Mouse (Mus musculus) cerebral cortex, adult 2 months (tissue): Measurements from ENCODE around the gene Cyp27b1.

Experiments used
- WGBS: fragments of 180-500 bp; shearing (Covaris S2); methylation state at CpG from one replicate; pipeline ENCODE4 v1.1.7; 2018; 5-methylcytosine and 5-hydroxymethylcytosine counted together

Gene Cyp27b1

DNA sequence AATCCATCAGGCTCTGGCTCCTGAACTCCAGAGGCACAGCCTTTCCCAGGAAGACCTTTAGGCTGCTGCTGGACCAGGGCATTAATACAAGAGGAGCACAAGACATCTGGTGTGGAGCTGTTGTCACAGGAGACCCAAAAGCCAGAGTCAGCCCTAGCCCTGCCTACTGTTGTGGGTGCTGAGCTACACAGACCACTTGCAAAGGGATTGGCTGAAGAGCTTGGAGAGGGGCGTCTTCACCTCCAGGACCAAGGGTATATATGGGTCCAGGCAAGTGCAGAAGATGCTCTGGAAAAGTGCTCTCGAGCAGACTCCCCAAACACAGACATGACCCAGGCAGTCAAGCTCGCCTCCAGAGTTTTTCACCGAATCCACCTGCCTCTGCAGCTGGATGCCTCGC, at the start of gene Cyp27b1:
TSS of gene Cyp27b1 (plus strand) at position 297 of the 400 bp plus-strand sequence.
- WGBS = 40% methylated on average over 5 of the region's 5 CpGs

DNA sequence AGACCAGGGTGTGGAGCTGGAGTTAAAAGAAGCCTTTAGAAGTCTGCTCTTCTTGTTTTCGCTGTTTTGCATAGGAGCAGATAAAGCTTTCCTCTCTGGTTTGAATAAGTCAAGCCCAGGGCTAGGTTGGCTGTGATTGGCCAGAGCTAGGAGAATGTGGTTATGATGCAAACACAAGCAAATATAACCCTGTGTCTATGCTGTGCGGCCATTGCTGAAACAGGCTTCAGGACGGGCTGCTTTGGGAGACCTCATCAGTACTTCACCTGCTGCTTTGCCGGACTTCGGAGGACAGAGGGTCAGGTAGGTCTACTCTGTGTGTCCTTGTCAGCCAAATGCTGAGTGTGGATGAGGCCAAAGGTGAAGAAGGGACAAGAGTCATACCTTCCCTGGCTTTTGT, 47.5 kb upstream of the Cyp27b1 start, which contains the start of gene Avil:
TSS of gene Avil (plus strand) at position 181 of the 400 bp plus-strand sequence.
- WGBS = 82% methylated on average over 5 of the region's 5 CpGs

DNA sequence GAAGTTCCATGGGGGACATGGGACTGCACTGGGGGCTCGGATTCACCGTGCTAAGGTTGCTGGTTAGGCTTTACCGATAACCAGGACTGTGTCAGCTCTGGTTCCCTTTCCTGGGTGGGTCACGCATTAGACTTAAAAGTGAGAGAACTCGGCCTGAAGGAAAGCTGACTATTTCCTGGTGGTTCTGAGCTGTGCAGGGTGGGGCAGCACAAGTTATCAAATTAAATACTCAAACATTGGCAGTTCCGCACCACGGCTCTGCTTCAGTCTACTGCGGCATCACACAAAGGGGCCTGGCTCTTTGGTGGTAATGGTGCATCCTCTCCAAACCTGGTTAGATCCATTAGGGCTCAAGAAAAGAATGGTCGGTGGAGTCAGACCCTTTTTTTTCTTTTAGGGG, 46.8 kb upstream of the Cyp27b1 start:
- 81% methylated on average over 9 of the region's 9 CpGs for WGBS

DNA sequence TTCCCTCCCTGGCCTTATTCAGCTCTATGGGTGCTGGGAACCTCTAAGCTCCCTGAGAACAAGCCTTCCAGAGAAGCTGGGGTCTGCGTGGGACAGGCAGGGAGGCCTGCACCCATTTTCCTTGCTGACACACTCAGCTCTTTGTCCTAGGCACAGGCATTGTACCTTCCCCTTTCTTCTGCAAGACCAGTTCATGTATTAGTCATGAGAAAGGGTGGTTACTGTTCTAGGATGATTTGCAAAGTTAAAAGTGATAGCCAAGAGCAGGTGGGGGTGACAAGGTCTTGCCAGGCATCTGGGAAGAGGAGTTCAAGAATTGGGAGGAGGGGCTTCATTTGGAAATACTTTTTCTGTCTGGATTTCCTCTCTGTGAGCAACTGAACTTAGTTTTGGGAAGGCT, 46.0 kb upstream of the Cyp27b1 start:
- 67% methylated on average over 1 of the region's 1 CpGs for WGBS

DNA sequence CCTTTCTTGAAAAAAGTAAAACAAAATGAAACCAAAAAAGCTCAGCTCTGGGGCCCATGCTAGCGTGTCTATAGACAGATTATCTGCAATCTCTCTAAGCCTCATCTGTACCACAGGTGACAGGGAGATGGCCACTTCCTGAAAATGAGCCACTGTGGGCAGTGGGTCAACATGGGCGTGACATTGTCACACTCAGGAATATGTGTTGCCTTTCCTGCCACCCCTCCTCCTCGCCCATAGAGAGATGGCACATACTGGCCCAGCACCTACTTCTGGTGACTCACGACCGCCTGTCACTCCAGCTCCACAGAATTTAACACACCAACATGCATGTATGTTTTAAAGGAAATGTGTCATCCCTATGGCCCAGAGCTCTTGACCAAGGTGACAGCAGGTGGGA, 45.3 kb upstream of the Cyp27b1 start:
- WGBS = 89% methylated on average over 5 of the region's 5 CpGs

DNA sequence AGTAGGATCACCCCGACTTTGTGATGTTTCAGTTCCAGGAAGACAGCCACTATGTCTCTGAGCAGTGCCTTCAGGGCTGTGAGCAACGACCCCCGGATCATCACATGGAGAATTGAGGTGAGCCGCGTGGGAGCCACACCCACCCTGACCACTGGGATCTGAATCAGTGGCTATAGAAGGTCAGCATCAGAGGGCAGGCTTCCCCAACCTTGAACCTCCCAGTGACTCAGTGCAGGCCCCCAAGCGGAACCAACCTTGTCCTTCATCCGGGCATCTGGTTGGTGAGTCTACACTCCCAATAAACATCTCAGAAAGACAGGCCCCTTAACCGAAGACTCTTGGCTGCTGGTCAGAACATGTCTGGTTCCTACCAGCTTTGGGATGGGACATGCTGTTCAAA, 44.7 kb upstream of the Cyp27b1 start:
- 87% methylated on average over 8 of the region's 8 CpGs for whole genome bisulfite sequencing

DNA sequence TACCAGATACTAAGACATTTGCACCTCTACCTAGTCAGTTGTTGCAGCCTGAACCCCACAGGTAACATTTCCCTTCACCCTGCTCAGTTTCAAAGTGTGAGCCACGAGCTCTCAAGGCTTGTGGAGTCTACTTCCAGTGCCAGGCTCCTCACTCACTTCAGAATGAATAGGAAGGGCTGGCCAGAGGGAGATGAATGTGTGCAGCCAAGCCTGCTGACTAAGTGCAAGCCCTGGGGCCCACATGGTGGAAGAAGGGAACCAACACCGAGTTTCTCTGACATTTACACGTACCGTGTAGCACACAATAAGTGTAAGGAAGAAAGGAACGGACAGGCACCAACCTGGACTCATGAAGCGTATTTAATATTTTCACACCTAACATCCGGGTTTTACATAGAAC, 44.2 kb upstream of the Cyp27b1 start:
- WGBS = 72% methylated on average over 7 of the region's 7 CpGs

DNA sequence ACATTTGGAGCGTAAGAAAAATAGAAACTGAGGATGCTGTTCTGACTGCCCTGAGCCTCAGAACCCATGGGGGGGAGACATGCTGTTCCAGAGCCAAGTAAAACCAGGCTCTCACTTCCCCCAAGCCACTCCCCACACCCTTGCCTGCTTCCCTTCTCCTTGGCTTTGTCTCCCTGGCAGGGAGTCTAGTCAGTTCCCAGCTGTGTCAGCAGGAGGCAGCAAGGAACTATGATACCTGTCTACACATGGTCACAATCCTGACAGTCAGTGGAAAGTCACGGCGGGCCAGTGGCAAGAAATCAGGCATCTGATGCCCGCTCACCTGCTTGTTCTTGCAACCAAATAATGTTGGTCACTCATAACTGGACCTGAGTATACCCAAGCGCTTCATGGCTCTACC, 31.6 kb upstream of the Cyp27b1 start:
- WGBS = 69% methylated on average over 5 of the region's 5 CpGs

DNA sequence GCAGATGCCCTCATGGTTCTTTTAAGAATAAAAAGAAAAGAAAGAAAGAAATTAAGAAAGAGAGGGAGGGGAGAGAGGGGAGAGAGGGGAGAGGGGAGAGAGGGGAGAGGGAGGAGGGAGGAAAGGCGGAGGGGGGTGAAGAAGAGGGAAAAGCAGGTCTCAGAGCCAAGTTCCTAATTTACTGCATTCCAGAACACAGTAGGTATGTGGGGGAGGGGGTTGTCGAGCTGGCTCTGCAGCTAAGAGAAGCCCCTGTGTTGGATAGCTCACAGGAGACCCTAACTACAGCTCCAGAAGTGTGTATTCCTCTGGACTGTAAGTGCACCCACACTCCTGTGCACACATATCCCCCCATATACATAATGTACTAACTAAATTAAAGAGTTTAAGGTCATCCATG, 31.0 kb upstream of the Cyp27b1 start:
- 36% methylated on average over 2 of the region's 2 CpGs for WGBS

DNA sequence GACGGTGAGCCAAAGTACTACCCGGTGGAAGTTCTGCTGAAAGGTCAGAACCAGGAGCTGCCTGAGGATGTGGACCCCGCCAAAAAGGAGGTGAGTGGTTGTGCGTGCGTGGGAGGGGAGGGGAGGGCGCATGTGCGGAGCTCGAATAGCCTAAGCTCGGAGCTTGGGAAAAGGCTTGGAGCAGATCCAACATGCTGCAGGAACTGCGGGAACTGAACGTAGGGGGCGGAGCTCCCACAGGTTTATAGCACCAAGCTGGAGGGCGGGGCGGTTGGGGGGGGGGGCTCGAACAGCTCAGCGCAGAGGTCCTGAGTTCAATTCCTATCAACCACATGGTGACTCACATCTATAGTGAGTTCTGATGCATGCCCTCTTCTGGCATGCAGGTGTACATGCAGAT, 29.6 kb upstream of the Cyp27b1 start:
- 68% methylated on average over 16 of the region's 16 CpGs for WGBS

DNA sequence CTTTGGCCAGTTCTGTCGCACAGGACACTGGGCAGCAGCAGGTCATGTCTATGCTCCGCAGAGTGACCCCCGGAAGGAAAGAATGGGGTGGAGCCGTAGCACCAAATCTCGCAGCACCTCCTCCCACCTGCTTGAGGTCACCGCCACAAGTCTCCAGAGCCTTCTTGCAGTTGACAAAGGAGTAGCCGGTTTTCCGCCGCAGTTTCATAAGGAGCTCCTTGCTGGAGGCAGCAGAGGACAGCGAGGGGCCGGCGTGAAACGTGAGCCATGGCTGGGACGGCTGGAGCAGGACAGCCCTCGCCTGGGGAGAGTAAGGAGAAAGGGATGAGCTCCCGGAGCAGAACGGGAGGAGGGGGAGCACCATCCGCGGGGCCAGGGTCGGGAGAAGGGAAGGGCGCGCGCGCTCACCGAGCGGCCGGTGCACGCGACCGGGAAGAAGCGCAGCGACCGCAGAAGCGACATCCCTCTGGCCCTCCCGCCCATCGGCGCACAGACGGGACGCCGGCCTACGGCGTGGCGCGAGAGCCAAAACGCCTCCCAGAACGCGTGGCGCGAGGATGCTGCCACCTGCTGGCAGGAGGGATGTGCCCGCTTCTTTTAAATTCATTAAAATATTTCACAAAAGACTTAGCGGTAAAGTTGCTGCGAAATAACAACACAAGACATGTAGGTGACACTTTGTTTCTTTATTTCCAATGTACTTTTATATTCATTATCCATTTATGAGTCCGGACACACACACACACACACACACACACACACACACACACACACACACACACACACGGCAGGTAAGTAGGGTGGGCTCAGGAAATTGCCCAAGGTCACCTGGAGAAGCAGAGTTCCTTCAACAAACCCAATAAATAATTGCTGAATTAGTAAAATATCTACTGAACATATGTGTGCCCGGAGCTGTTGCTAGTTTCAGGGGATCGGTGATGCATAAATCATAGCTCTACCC, 17.4 kb upstream of the Cyp27b1 start, which contains the start of gene Tsfm:
TSS of gene Tsfm (minus strand) at position 505 of the 961 bp plus-strand sequence.
- 5% methylated on average over 56 of the region's 56 CpGs for WGBS

DNA sequence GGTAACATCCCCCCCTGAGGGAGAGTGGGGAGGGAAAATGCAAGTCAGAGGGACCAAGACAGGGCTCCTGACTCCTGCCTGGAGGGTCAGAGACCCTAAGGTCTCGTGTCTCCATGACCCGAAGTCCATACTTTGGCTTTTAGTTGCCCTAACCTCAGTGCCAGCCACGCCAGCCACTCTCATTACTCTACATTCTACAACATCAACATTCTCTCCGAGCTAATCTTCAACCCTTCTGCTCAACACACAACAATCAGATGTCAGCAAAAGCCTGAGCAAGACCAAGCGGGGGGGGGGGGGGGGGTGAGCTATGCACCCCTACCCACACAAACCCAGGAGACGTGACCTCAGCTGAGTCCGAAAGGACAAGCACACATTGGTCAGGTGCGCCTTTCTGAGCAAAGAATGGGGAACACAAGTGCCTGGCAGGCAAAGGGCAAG, 14.7 kb upstream of the Cyp27b1 start:
- 86% methylated on average over 8 of the region's 8 CpGs for WGBS

DNA sequence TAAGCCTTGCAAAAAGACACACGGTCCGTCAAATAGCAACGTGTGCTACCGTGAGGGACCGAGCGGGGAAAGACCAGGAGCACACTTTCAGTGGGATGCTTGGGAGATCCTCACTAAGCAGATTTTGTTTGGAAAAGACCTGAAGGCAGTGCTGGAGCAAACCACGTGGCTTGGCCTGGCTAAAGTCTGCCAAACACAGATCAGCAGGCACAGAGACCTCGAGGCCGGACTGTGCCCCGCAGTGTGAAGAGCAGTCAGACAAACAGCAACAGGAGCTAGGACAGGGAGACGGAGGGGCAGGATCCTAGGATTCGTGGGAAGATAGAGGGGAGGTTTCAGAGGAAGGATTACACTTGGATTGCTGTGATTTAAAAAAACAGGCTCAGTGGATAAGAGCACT, 11.8 kb upstream of the Cyp27b1 start:
- 85% methylated on average over 12 of the region's 12 CpGs for WGBS

DNA sequence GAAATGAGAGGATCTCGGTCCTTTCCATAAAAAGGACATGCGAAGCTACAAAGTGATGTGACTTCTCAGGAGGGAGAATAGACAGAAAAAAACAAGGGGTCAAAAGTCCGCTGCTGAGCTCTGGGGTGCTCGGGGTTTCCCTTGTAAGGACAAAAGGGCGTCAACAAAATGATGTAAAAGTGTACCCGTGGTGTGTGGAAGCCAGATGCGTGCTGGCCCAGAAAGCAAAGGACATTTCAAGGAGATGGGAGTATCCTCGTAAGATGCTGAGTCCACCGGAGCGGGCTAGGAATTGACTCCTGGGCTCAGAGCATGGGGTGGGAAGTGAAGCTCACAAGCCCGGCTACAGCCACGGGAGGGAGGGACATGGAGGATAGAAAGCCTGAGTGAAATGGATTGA, 10.4 kb upstream of the Cyp27b1 start:
- 81% methylated on average over 12 of the region's 12 CpGs for WGBS

DNA sequence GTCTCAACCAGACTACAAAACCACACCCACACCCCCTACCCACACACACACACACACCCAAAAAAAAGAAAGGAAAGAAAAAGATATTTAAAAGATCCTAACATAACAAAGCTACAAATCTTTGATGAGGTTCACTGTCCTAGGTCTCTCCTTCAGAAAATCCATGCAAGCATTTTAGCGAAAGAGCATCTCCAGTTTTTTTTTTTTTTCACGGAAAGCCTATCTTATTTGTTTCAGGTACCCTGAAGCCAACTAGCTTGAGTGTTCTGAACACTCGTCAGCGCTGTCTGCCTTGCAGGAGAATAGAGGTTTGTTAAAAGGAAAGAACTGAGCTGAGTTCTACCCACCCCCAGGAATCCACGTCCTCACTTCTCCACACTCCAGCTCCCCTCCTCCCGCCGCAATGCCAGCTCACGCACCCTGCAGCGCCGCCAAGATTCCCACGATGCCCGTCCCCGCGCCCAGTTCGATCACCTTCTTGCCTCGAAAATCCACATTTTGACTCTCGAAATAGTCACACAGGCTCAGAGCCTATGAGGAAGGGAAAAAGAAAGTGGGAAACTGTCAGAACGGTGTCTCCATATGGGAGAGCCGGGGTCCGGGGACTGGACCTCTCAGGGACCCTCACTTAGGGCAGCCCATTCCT, 7.4 kb upstream of the Cyp27b1 start:
- 2% methylated on average over 20 of the region's 20 CpGs for WGBS

DNA sequence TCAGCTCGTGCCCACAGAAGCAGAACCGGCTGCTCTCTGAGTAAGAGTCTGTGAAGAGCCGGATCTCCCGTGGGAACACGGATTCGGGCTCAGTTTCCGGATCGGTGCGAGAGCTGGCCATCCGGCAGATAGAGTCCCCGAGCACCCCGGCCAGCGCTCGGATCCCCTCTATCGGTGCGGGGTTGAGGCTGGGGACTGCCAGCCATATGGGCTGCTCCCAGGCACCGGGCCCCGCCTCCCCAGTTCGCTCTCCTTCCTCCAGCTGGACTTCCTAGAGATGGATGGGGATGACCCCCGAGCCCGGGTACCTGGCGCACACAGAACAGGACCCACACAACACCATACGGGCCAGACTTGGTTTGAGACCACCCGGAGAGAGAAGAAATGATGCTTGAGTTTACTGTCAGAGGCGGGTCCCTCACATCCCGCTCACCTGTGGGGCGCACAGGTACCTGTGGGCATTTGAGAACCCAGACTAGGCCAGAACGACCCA, 6.7 kb upstream of the Cyp27b1 start, which contains the start of the genes Mettl1 and Eef1akmt3:
TSS of gene Mettl1 (plus strand) at position 141 of the 493 bp plus-strand sequence.
TSS of gene Eef1akmt3 (minus strand) at position 240 of the 493 bp plus-strand sequence.
- under 1% methylated on average over 28 of the region's 28 CpGs for WGBS

DNA sequence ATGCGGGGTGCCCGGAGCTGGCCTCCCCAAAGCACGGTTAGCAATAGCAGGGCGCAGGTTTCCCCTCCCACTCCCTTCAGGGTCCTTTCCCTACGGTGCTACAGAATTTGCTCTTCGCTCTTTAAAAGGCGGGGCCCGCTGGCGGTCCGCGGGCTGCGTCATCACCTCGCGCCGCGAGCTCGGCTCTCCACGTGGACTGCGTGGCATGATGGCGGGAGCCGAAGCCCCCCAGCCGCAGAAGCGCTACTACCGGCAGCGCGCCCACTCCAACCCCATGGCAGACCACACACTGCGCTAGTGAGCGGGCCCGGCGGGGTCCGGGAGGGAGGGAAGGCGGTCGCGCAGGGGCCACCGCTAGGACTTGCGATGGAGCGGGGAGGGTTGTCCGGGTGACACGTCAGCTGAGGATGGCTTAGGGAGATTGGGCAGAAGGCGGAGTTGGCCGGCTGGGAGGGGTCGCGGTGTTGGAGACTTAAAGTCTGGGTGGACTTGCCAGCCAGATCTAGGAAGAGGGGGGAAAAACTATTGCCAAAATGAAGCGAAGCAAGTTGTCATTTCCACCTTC, 6.2 kb upstream of the Cyp27b1 start:
- under 1% methylated on average over 44 of the region's 44 CpGs for WGBS

DNA sequence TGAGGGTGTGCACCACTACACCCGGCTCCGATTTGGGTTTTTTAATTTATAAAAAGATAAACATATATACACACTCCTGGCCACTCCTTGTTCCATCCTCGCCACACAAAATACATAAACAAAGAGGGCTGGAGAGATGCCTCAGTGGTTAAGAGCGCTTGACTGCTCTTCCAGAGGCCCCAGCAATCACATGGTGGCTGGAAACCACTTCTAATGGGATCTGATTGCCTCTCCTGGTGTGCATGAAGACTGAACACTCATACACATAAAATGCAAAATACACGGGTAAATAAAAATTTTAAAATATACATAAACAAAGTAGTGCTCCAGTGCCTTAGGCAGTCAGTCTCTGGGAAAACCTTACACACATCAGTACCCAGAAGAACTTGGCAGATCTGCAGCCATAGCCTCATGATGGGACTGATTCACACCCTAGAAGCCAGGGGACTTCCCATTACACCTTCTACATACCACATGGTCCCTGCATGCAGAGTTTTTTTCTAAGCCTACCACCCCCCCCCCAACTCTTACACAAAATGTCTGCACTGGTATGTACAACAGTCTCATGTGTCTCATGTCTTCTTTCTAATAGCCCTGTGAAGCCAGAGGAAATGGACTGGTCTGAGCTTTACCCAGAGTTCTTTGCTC, 5.5 kb upstream of the Cyp27b1 start:
- WGBS = 12% methylated on average over 5 of the region's 5 CpGs

DNA sequence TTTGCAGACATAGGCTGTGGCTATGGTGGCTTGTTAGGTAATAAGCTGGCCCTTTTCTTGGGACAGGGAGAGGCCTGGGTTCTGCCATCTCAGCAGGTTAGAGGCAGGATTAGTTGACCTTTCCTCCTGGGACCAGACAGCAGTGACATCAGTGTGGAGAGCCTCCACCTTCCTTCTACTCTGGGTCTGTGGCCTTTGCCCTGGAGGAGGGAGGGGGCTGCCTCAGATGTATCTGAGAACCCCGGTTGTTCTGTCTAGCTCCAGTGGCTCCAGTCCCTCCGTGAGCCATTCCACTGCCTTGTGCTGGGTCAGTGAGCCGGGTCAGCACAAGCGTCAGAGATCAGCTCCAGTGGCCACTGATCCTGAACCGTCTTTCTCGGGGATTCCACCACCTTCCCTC, 4.9 kb upstream of the Cyp27b1 start:
- 87% methylated on average over 6 of the region's 6 CpGs for WGBS

DNA sequence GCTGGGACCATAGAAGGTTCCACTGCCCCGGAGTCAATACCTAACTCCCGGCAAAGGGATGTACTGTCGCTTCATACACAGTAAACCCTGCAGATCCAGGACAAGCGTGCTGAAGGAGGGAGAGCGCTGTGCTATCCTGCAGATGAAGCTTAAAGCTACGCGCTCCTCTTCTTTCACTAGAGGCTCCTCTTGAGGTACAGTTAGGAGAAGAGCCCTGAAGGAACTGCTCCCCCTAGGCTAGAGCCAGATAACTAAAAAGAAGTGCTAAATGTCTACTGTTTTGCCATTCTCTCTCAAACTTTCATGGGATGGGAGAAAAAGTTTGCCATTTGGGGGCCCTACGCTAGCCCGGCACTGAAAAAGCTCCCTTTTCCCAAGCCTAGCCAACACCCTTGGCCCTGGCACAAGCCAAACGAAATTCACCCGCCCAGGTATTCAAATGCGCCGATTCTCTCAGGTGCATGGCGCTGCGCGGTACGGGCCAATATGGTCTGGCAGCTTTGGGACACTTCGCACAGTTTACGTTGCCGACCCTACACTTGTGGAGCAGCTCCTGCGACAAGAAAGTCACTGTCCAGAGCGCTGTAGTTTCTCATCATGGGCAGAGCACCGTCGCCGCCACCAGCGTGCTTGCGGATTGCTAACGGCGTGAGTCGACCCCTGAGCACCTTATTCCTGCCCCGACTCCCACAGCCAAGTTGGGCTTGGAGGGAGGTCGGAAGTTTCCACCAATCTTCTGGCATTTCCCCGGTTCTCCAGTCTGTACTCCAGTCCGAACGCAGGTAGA, 751 bp downstream of the Cyp27b1 start:
- 5% methylated on average over 35 of the region's 35 CpGs for WGBS
